ENCODE assay signal across 30 mouse cellular contexts in the genomic region with DNA sequence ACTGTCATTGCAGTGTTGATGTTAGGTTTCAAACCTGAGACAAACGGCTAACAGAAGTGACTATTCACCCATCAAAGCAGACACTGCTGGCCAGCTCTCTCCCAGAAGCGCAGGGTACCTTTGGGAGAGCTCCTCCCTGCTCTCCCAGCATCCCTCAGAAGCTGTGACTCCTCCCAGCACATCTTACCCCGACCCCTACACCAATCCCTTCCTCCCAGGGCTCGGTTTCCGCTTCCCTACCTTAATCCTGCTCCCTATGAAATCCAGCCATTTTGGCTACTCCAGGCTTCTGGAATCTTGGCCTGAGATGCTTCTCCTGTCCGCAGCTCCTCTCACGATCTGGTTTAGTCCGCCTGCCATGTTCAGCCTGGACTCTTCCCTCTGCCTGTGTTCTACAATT. TPM values are rescaled to one million over a fixed set of nuclear protein-coding genes. Genes with fewer than 3 reads are reported as not detected.
A peak's percentile ranks its signal among the peaks of the same experiment; 100 is the strongest.
DNase-seq lines count a peak whose midpoint lies in the region; ATAC-seq and TF ChIP-seq lines count a peak whose summit lies in the region.
"Had no signal": no experiment of that assay in that cellular context is flagged by ENCODE, and none has a peak within 500 bp of the region (broad histone marks: within the 10 kb centered on the region; RNA-seq: fewer than 3 reads in every experiment).

No protein-coding gene starts in this region.

- H3K36me3 ChIP-seq in intestine, embryonic 14.5 days (ENCODE audit: control insufficient read depth, insufficient read depth, low read length) = no peaks in the 10 kb centered on the region
- H3K36me3 ChIP-seq in intestine, embryonic 15.5 days = no peaks in the 10 kb centered on the region
- H3K36me3 ChIP-seq in E14TG2a.4 (ENCODE audit: insufficient read depth, low read length) = no peaks in the 10 kb centered on the region
- H3K36me3 ChIP-seq in intestine, postnatal 0 days (ENCODE audit: control insufficient read depth, insufficient read depth) = no peaks in the 10 kb centered on the region
- H3K36me3 ChIP-seq: G1E; heart, embryonic 10.5 days; heart, embryonic 15.5 days; kidney, embryonic 15.5 days; liver, embryonic 15.5 days; lung, embryonic 15.5 days; midbrain, embryonic 13.5 days; neural tube, embryonic 13.5 days had no signal

- no peak for ATAC-seq in intestine, embryonic 14.5 days (replicated peaks; ENCODE audit: low FRiP score, low TSS enrichment, low read depth)
- no peak for ATAC-seq in intestine, embryonic 15.5 days
- no peak for ATAC-seq in intestine, postnatal 0 days
- ATAC-seq: forebrain, postnatal 0 days; hindbrain, embryonic 16.5 days; midbrain, embryonic 13.5 days; Patski had no signal

- no peak overlapping the region for H3K4me3 ChIP-seq in intestine, embryonic 14.5 days (ENCODE audit: low read depth, low read length)
- no peak overlapping the region for H3K4me3 ChIP-seq in intestine, embryonic 15.5 days (replicated peaks)
- peak overlapping the region; percentile 76 for H3K4me3 ChIP-seq in E14TG2a.4 (replicated peaks; ENCODE audit: low read length)
- no peak overlapping the region for H3K4me3 ChIP-seq in intestine, postnatal 0 days (ENCODE audit: low read depth, low read length)
- H3K4me3 ChIP-seq: erythroblast, embryonic 14.5 days; heart, embryonic 10.5 days; heart, embryonic 15.5 days; kidney, embryonic 15.5 days; liver, embryonic 15.5 days; lung, embryonic 15.5 days; midbrain, embryonic 13.5 days; neural tube, embryonic 13.5 days had no signal

- no peak overlapping the region for H3K4me2 ChIP-seq in intestine, embryonic 14.5 days (ENCODE audit: low read length)
- H3K4me2 ChIP-seq in intestine, embryonic 15.5 days (replicated peaks) = no peak overlapping the region
- H3K4me2 ChIP-seq in intestine, postnatal 0 days (replicated peaks; ENCODE audit: low read depth) = peak overlapping the region; percentile 37; the same call in 1 of the 2 replicates
- H3K4me2 ChIP-seq: heart, embryonic 15.5 days; kidney, embryonic 15.5 days; lung, embryonic 15.5 days; midbrain, embryonic 13.5 days; neural tube, embryonic 13.5 days had no signal

- H3K27ac ChIP-seq in intestine, embryonic 14.5 days (ENCODE audit: low read depth) = no peak overlapping the region
- H3K27ac ChIP-seq in intestine, embryonic 15.5 days = no peak overlapping the region
- H3K27ac ChIP-seq in intestine, postnatal 0 days (ENCODE audit: low read depth, low read length) = no peak overlapping the region
- H3K27ac ChIP-seq: heart, embryonic 10.5 days; heart, embryonic 15.5 days; liver, embryonic 15.5 days; lung, embryonic 15.5 days; midbrain, embryonic 13.5 days; neural tube, embryonic 13.5 days had no signal

- DNase-seq in intestine, embryonic 14.5 days (ENCODE audit: low spot score) = peak; percentile 49
- DNase-seq in MN1 (ENCODE audit: low spot score) = peak; percentile 56
- DNase-seq in retina, postnatal 1 day = no peak
- DNase-seq in lung, postnatal 10 days = no peak
- DNase-seq in cerebellum, adult 11 months = no peak
- DNase-seq: adrenal gland, postnatal 10 days; cerebellum, adult 9-10 months; forebrain, postnatal 0 days; kidney, adult 11 months; kidney, postnatal 36 days; layer of hippocampus, postnatal 36 days; left cerebral cortex, postnatal 4 days; lung, postnatal 36 days; right cerebral cortex, postnatal 14 days; thymus, adult 18-20 months; thymus, postnatal 25 days had no signal

- no peak for TF ChIP-seq CTCF in E14TG2a.4 (conservative IDR thresholded peaks at IDR 0.05; ENCODE audit: low read length)
- TF ChIP-seq CTCF in intestine, postnatal 0 days (IDR thresholded peaks at IDR 0.05; ENCODE audit: low read depth) = no peak

- 57% methylated on average over 8 of the region's 8 CpGs for WGBS in intestine, embryonic 14.5 days
- WGBS in intestine, embryonic 15.5 days = 58% methylated on average over 8 of the region's 8 CpGs
- WGBS in intestine, postnatal 0 days = 61% methylated on average over 8 of the region's 8 CpGs

- H3K4me1 ChIP-seq in intestine, embryonic 14.5 days (replicated peaks; ENCODE audit: control insufficient read depth, insufficient read depth, low read length) = peaks cover 6% of the 10 kb centered on the region; the same call in 1 of the 2 replicates
- H3K4me1 ChIP-seq in intestine, embryonic 15.5 days (replicated peaks) = peaks cover 3% of the 10 kb centered on the region; the same call in 1 of the 2 replicates
- peaks cover 69% of the 10 kb centered on the region for H3K4me1 ChIP-seq in E14TG2a.4 (replicated peaks; ENCODE audit: low read depth, low read length)
- peaks cover 23% of the 10 kb centered on the region; the same call in 1 of the 2 replicates for H3K4me1 ChIP-seq in intestine, postnatal 0 days (replicated peaks; ENCODE audit: control insufficient read depth, insufficient read depth, low read length)

- H3K27me3 ChIP-seq in intestine, embryonic 14.5 days (replicated peaks; ENCODE audit: control insufficient read depth, insufficient read depth, low read length) = no peaks in the 10 kb centered on the region
- no peaks in the 10 kb centered on the region for H3K27me3 ChIP-seq in intestine, embryonic 15.5 days (replicated peaks)
- H3K27me3 ChIP-seq in E14TG2a.4 (ENCODE audit: insufficient read depth, low read length) = peaks cover 25% of the 10 kb centered on the region
- H3K27me3 ChIP-seq in intestine, postnatal 0 days (replicated peaks; ENCODE audit: control insufficient read depth, insufficient read depth, low read length) = no peaks in the 10 kb centered on the region
- H3K27me3 ChIP-seq: Patski had no signal

- no peaks in the 10 kb centered on the region for H3K9me3 ChIP-seq in intestine, embryonic 14.5 days (ENCODE audit: control insufficient read depth, low read length)
- no peaks in the 10 kb centered on the region for H3K9me3 ChIP-seq in intestine, embryonic 15.5 days
- no peaks in the 10 kb centered on the region for H3K9me3 ChIP-seq in E14TG2a.4 (ENCODE audit: low read length)
- no peaks in the 10 kb centered on the region for H3K9me3 ChIP-seq in intestine, postnatal 0 days (ENCODE audit: control insufficient read depth)
- H3K9me3 ChIP-seq: G1E; heart, embryonic 10.5 days; heart, embryonic 15.5 days; kidney, embryonic 15.5 days; liver, embryonic 15.5 days; lung, embryonic 15.5 days; midbrain, embryonic 13.5 days; neural tube, embryonic 13.5 days had no signal

- no peak overlapping the region for H3K9ac ChIP-seq in intestine, embryonic 14.5 days (ENCODE audit: low read length)
- H3K9ac ChIP-seq in intestine, embryonic 15.5 days = no peak overlapping the region
- no peak overlapping the region for H3K9ac ChIP-seq in intestine, postnatal 0 days (ENCODE audit: low read depth, low read length)
- H3K9ac ChIP-seq: forebrain, postnatal 0 days; heart, embryonic 15.5 days; kidney, embryonic 15.5 days; liver, embryonic 15.5 days; lung, embryonic 15.5 days; midbrain, embryonic 13.5 days; neural tube, embryonic 13.5 days had no signal

RNA-seq across cellular contexts. Expression of a gene that starts 37.9 kb away (rescaled TPM):
- 26.7 and 27.6 TPM in 2 replicates for polyA plus RNA-seq in intestine, embryonic 14.5 days (2014; fragmentation: Nextera tagmentation; extraction: Ambion mirVana)
- polyA plus RNA-seq in intestine, embryonic 15.5 days (2015; fragmentation: Nextera tagmentation; extraction: Ambion mirVana) = 27.3 and 30.3 TPM in 2 replicates
- polyA plus RNA-seq in intestine, postnatal 0 days (2015; fragmentation: Nextera tagmentation; extraction: Ambion mirVana) = 16.0 and 18.4 TPM in 2 replicates

RNA-seq across cellular contexts. Expression of a gene that starts 59.6 kb away (rescaled TPM):
- polyA plus RNA-seq in intestine, embryonic 14.5 days (2014; fragmentation: Nextera tagmentation; extraction: Ambion mirVana) = 4.9 and 6.9 TPM in 2 replicates
- polyA plus RNA-seq in intestine, embryonic 15.5 days (2015; fragmentation: Nextera tagmentation; extraction: Ambion mirVana) = 6.4 and 9.1 TPM in 2 replicates
- 2.0 and 2.2 TPM in 2 replicates for polyA plus RNA-seq in intestine, postnatal 0 days (2015; fragmentation: Nextera tagmentation; extraction: Ambion mirVana)

Comparison
In these comparisons a context has a peak if more than half of its experiments do, and no peak if none do; other contexts are left out.
1. DNase-seq: peak in intestine, embryonic 14.5 days (single experiment) and MN1 (single experiment); none in retina, postnatal 1 day (single experiment), lung, postnatal 10 days (single experiment) and cerebellum, adult 11 months (single experiment).